Mouse (Mus musculus) limb, embryonic 10.5 days (tissue): ENCODE results near the gene Ubap2l. TPM values are rescaled to one million over a fixed set of nuclear protein-coding genes. Genes with fewer than 3 reads are reported as not detected.

Experiments
- DNase-seq: peaks from one replicate; pipeline ENCODE4 v3.0.0-alpha.2; 2017; ENCODE audit warnings: low spot score
- H3K27ac ChIP-seq: fragments of 300-500 bp; sonication (generic); 2 replicates; pipeline ENCODE4 v1.5.1; 2016; ENCODE audit warnings: mild to moderate bottlenecking
- H3K27me3 ChIP-seq: fragments of 300-500 bp; sonication (generic); 2 replicates; pipeline ENCODE4 v1.6.1; 2016; ENCODE audit warnings: low read depth, mild to moderate bottlenecking; ENCODE audit not compliant: poor library complexity, severe bottlenecking
- H3K36me3 ChIP-seq: fragments of 300-500 bp; sonication (generic); 2 replicates; pipeline ENCODE4 v1.6.1; 2016; ENCODE audit warnings: mild to moderate bottlenecking, moderate library complexity
- H3K4me1 ChIP-seq: fragments of 300-500 bp; sonication (generic); 2 replicates; pipeline ENCODE4 v1.6.1; 2016
- H3K4me3 ChIP-seq: fragments of 300-500 bp; sonication (generic); 2 replicates; pipeline ENCODE4 v1.5.1; 2016; ENCODE audit warnings: mild to moderate bottlenecking, moderate library complexity
- H3K9me3 ChIP-seq: fragments of 300-500 bp; sonication (generic); replicated peaks from 2 replicates; pipeline ENCODE4 v1.6.1; 2016; ENCODE audit warnings: mild to moderate bottlenecking
- WGBS: fragments of 180-500 bp; shearing (Covaris S2); methylation state at CpG from one replicate; pipeline ENCODE4 v1.1.7; 2016; 5-methylcytosine and 5-hydroxymethylcytosine counted together
- polyA plus RNA-seq: library from polyadenylated mRNA; unstranded; fragments of >200 nt; fragmentation: Nextera tagmentation; extraction: Ambion mirVana; gene quantifications from 2 replicates; pipeline ENCODE4 v1.2.1, GENCODE M21; 2016

Gene Ubap2l
- polyA plus RNA-seq, 1 experiment from 2014 or later, result 234 TPM

GRCm38 (mm10) chr3:90061549-90061948 is 9.1 kb upstream of the Ubap2l start:
- Histone ChIP-seq H3K36me3 (peaks cover 95% of the 10 kb centered on the region), H3K27me3 (no peaks in the 10 kb centered on the region), H3K27ac (no peak overlapping the region), H3K4me3 (no peak overlapping the region), H3K4me1 (no peaks in the 10 kb centered on the region), H3K9me3 (no peaks in the 10 kb centered on the region)
- 94% methylated on average over 6 of the region's 6 CpGs for WGBS
- DNase-seq, result no peak

GRCm38 (mm10) chr3:90051441-90052350 is 732 bp downstream of the Ubap2l start, which contains the start of gene 4933434E20Rik:
Gene 4933434E20Rik (plus strand): TSS chr3:90051636.
- no peaks in the 10 kb centered on the region for H3K27me3 ChIP-seq
- H3K36me3 ChIP-seq, result peaks cover 53% of the 10 kb centered on the region
- peaks cover 21% of the 10 kb centered on the region for H3K4me1 ChIP-seq
- H3K4me3 ChIP-seq, result peak within 1 kb of the TSS; percentile 94
- H3K27ac ChIP-seq, result peak within 1 kb of the TSS; percentile 98
- H3K9me3 ChIP-seq, result no peaks in the 10 kb centered on the region
- under 1% methylated on average over 43 of the region's 43 CpGs for WGBS
- DNase-seq, result peak; percentile 81

- no peaks in the 10 kb centered on the region for H3K9me3 ChIP-seq
- no peaks in the 10 kb centered on the region for H3K27me3 ChIP-seq
- no peak for DNase-seq
- no peak overlapping the region for H3K4me3 ChIP-seq
- H3K36me3 ChIP-seq, result peaks cover 52% of the 10 kb centered on the region
- no peak overlapping the region for H3K27ac ChIP-seq
- peaks cover 21% of the 10 kb centered on the region for H3K4me1 ChIP-seq
- 82% methylated on average over 3 of the region's 3 CpGs for WGBS
Observed at GRCm38 (mm10) chr3:90049691-90050090, 2.7 kb downstream of the Ubap2l start.

GRCm38 (mm10) chr3:90036263-90036662 is 16.2 kb downstream of the Ubap2l start:
- Histone ChIP-seq H3K36me3 (peaks cover 99% of the 10 kb centered on the region), H3K27ac (no peak overlapping the region), H3K4me1 (no peaks in the 10 kb centered on the region), H3K4me3 (no peak overlapping the region), H3K27me3 (no peaks in the 10 kb centered on the region), H3K9me3 (no peaks in the 10 kb centered on the region)
- no peak for DNase-seq
- 98% methylated on average over 1 of the region's 1 CpGs for WGBS

GRCm38 (mm10) chr3:90034653-90035052 is 17.8 kb downstream of the Ubap2l start:
- H3K36me3 ChIP-seq, result peaks cover 99% of the 10 kb centered on the region
- no peak for DNase-seq
- H3K27ac ChIP-seq, result no peak overlapping the region
- H3K27me3 ChIP-seq, result no peaks in the 10 kb centered on the region
- no peaks in the 10 kb centered on the region for H3K4me1 ChIP-seq
- H3K9me3 ChIP-seq, result no peaks in the 10 kb centered on the region
- 93% methylated on average over 2 of the region's 2 CpGs for WGBS
- H3K4me3 ChIP-seq, result no peak overlapping the region

- Histone ChIP-seq H3K36me3 (peaks cover 100% of the 10 kb centered on the region), H3K4me1 (no peaks in the 10 kb centered on the region), H3K9me3 (no peaks in the 10 kb centered on the region), H3K27me3 (no peaks in the 10 kb centered on the region), H3K4me3 (no peak overlapping the region), H3K27ac (no peak overlapping the region)
- DNase-seq, result no peak
- 92% methylated on average over 4 of the region's 4 CpGs for WGBS
Observed at GRCm38 (mm10) chr3:90016626-90017025, 35.8 kb downstream of the Ubap2l start.

GRCm38 (mm10) chr3:90010291-90010690 is 42.1 kb downstream of the Ubap2l start:
- H3K27me3 ChIP-seq, result no peaks in the 10 kb centered on the region
- H3K4me3 ChIP-seq, result no peak overlapping the region
- no peak overlapping the region for H3K27ac ChIP-seq
- H3K9me3 ChIP-seq, result no peaks in the 10 kb centered on the region
- H3K36me3 ChIP-seq, result peaks cover 100% of the 10 kb centered on the region
- 90% methylated on average over 2 of the region's 2 CpGs for WGBS
- DNase-seq, result no peak
- 0 out of 2 replicates have a peak, but pooled peaks cover 3% of the 10 kb centered on the region for H3K4me1 ChIP-seq

- H3K9me3 ChIP-seq, result no peaks in the 10 kb centered on the region
- peaks cover 24% of the 10 kb centered on the region for H3K4me1 ChIP-seq
- H3K4me3 ChIP-seq, result no peak overlapping the region
- 68% methylated on average over 3 of the region's 3 CpGs for WGBS
- peaks cover 93% of the 10 kb centered on the region for H3K36me3 ChIP-seq
- no peaks in the 10 kb centered on the region for H3K27me3 ChIP-seq
- peak overlapping the region; percentile 50; the same call in 1 of the 2 replicates for H3K27ac ChIP-seq
- DNase-seq, result no peak
Observed at GRCm38 (mm10) chr3:90004091-90004796, 48.2 kb downstream of the Ubap2l start.

- no peak for DNase-seq
- H3K27me3 ChIP-seq, result no peaks in the 10 kb centered on the region
- peaks cover 33% of the 10 kb centered on the region for H3K4me1 ChIP-seq
- H3K9me3 ChIP-seq, result no peaks in the 10 kb centered on the region
- peaks cover 72% of the 10 kb centered on the region for H3K36me3 ChIP-seq
- H3K4me3 ChIP-seq, result peak overlapping the region; percentile 69; the same call in 1 of the 2 replicates
- H3K27ac ChIP-seq, result peak overlapping the region; percentile 95
- 87% methylated on average over 4 of the region's 4 CpGs for WGBS
Observed at GRCm38 (mm10) chr3:89999830-90000229, 52.6 kb downstream of the Ubap2l start.

GRCm38 (mm10) chr3:89999090-89999489 is 53.3 kb downstream of the Ubap2l start:
- H3K4me1 ChIP-seq, result peaks cover 26% of the 10 kb centered on the region
- WGBS, result 9% methylated on average over 8 of the region's 8 CpGs
- no peaks in the 10 kb centered on the region for H3K27me3 ChIP-seq
- H3K36me3 ChIP-seq, result peaks cover 72% of the 10 kb centered on the region
- H3K9me3 ChIP-seq, result no peaks in the 10 kb centered on the region
- peak; percentile 74 for DNase-seq
- peak overlapping the region; percentile 95 for H3K27ac ChIP-seq
- H3K4me3 ChIP-seq, result peak overlapping the region; percentile 69

GRCm38 (mm10) chr3:89998612-89999054 is 53.8 kb downstream of the Ubap2l start, which contains the start of gene Hax1:
Gene Hax1 (minus strand): TSS chr3:89998780.
- no peaks in the 10 kb centered on the region for H3K27me3 ChIP-seq
- peaks cover 72% of the 10 kb centered on the region for H3K36me3 ChIP-seq
- DNase-seq, result peak; percentile 97
- no peaks in the 10 kb centered on the region for H3K9me3 ChIP-seq
- peak within 1 kb of the TSS; percentile 69 for H3K4me3 ChIP-seq
- WGBS, result under 1% methylated on average over 26 of the region's 26 CpGs
- H3K4me1 ChIP-seq, result peaks cover 26% of the 10 kb centered on the region
- peak within 1 kb of the TSS; percentile 95 for H3K27ac ChIP-seq

GRCm38 (mm10) chr3:89997791-89998495 is 54.5 kb downstream of the Ubap2l start:
- H3K27me3 ChIP-seq, result no peaks in the 10 kb centered on the region
- peaks cover 72% of the 10 kb centered on the region for H3K36me3 ChIP-seq
- H3K27ac ChIP-seq, result peak overlapping the region; percentile 95
- H3K4me3 ChIP-seq, result peak overlapping the region; percentile 69
- peaks cover 26% of the 10 kb centered on the region for H3K4me1 ChIP-seq
- WGBS, result 11% methylated on average over 23 of the region's 23 CpGs
- no peaks in the 10 kb centered on the region for H3K9me3 ChIP-seq
- DNase-seq, result peak; percentile 64
